ENCODE assay signal across 13 mouse cellular contexts in the genomic region with DNA sequence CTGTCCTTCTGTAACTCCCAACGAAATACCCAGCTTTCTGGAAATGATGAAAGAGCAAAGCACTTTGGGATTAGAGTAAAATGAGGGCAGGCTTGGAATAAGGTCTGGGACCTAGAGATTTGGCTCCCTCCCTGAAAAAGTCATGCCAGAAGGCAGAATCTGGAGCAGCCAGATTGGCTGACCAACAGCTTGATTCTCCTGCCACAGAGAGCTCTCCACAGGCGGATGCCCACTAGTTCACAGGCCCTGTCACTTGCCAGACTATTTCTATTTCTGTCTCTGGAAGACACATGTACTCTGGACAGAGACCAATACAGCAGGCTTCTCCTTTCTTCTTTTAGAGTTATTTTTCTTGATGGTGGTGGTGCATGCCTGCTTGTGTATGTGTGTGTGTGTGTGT. TPM values are rescaled to one million over a fixed set of nuclear protein-coding genes. Genes with fewer than 3 reads are reported as not detected.
A peak's percentile ranks its signal among the peaks of the same experiment; 100 is the strongest.
DNase-seq lines count a peak whose midpoint lies in the region; ATAC-seq and TF ChIP-seq lines count a peak whose summit lies in the region.
"Had no signal": no experiment of that assay in that cellular context is flagged by ENCODE, and none has a peak within 500 bp of the region (broad histone marks: within the 10 kb centered on the region; RNA-seq: fewer than 3 reads in every experiment).

No protein-coding gene starts in this region.

- peaks cover 26% of the 10 kb centered on the region for H3K4me1 ChIP-seq in heart, embryonic 13.5 days

- H3K9me3 ChIP-seq in heart, embryonic 13.5 days = no peaks in the 10 kb centered on the region

- ATAC-seq in cerebellum, adult (ENCODE audit: insufficient number of reproducible peaks, low FRiP score, low TSS enrichment) = peak; percentile 100
- ATAC-seq in heart, embryonic 13.5 days (ENCODE audit: extremely low read depth, insufficient number of reproducible peaks, low FRiP score, low TSS enrichment) = no peak

- no peak overlapping the region for H3K4me2 ChIP-seq in heart, embryonic 13.5 days

- H3K36me3 ChIP-seq in heart, embryonic 13.5 days = no peaks in the 10 kb centered on the region

- H3K27me3 ChIP-seq in heart, embryonic 13.5 days (replicated peaks) = no peaks in the 10 kb centered on the region

- no peak overlapping the region for H3K9ac ChIP-seq in heart, embryonic 13.5 days

- no peak overlapping the region for H3K4me3 ChIP-seq in layer of hippocampus, adult 2 months
- no peak overlapping the region for H3K4me3 ChIP-seq in heart, embryonic 13.5 days

- TF ChIP-seq CTCF in layer of hippocampus, adult 2 months (conservative IDR thresholded peaks at IDR 0.05) = no peak

- H3K27ac ChIP-seq in layer of hippocampus, adult 2 months = peak overlapping the region; percentile 5; the same call in 1 of the 2 replicates
- H3K27ac ChIP-seq in heart, embryonic 13.5 days (replicated peaks) = peak overlapping the region; percentile 65
- H3K27ac ChIP-seq: macrophage had no signal

- WGBS in heart, embryonic 13.5 days = 60% methylated on average over 2 of the region's 2 CpGs

- no peak for DNase-seq in layer of hippocampus, adult 2 months (ENCODE audit: low spot score in 2 of 2)
- no peak for DNase-seq in layer of hippocampus, postnatal 25 days (ENCODE audit: extremely low spot score in 1 of 2, low spot score in 1 of 2)
- peak; percentile 95 for DNase-seq in cerebellum, adult 9-10 months
- DNase-seq in kidney, adult 9 months = no peak
- DNase-seq in spleen, postnatal 4 days (ENCODE audit: low spot score in 2 of 2) = no peak
- DNase-seq in embryo, embryonic 11 days = no peak
- DNase-seq: kidney, postnatal 4 days; right cerebral cortex, postnatal 4 days had no signal

RNA-seq across cellular contexts. Expression of a gene that starts 41.8 kb away (rescaled TPM):
- total RNA-seq in layer of hippocampus, adult 2 months (2021) = not detected
- total RNA-seq in layer of hippocampus, postnatal 25 days (2021) = not detected
- polyA plus RNA-seq in heart, embryonic 13.5 days (2015; fragmentation: Nextera tagmentation; extraction: Ambion mirVana) = 0.10 TPM in 1 of 2 replicates, not detected in the other
- total RNA-seq: common myeloid progenitor, adult 5-6 weeks; hematopoietic stem cell, adult 5-6 weeks had no signal
